Mouse (Mus musculus) frontal cortex, adult (tissue): ENCODE results near the gene Bloc1s1.
A peak's percentile ranks its signal among the peaks of the same experiment; 100 is the strongest.

Experiments
- ATAC-seq: cut with Nextera tagmentation; 2 replicates; pipeline ENCODE4 v1.9.2; 2017; ENCODE audit warnings: mild to moderate bottlenecking, moderate library complexity, mixed read lengths; ENCODE audit not compliant: low TSS enrichment

Gene Bloc1s1

DNA sequence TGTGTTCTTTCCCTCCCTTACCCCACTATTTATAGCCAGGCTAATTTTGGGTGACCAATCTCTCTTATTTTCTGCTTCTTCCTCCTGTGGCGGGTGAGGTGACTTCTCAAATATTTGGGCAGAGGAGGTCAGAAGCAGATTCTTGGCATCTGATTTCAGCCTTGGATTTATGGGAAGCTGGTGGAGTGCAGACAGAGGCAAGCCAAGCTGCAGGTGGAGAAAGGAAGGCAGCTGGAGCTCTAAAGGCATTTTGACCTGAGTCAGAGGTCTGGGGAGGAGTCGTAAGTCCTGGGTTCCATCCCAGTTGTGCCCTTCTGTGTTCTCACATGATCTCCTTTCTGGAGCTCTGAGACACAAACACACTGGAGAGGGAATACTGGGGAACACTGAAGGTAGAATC lies 7.6 kb upstream of the Bloc1s1 start:
- no peak for ATAC-seq

DNA sequence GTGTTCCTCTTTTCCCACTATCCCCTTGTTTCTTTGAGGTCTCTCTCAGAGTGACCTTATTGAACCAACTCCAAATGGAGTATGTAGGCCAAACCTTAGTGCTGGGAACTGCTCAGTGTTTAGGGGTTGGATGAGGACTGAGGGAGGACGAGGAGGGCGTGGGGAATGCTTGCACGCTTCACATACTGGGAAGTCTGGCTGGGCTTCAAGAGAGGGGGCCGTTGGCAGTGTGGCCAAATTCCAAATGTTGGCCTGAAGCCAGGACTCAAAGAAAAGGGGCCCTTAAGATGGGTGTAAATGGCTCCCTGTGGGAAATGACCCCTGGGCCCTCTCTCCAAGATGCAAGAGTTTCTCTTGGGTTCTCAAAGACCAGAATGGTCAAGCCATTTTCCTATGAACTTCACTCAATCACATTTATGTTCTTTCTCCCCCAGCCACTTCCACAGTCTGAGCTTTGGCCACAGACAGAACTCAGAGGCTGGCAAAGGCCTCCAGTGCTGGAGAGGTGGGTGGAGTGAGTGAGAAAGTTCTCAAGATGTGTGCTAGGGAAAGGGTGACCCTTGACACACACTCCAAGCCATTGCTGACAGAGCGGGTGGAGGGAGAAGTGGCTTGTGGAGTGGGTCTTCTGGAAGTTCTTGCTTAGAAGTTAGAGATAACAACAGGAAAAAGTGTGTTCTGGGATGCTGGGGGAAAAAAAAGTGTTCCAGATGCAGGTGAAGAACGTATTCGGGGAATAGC lies 6.0 kb upstream of the Bloc1s1 start:
- ATAC-seq: no peak

DNA sequence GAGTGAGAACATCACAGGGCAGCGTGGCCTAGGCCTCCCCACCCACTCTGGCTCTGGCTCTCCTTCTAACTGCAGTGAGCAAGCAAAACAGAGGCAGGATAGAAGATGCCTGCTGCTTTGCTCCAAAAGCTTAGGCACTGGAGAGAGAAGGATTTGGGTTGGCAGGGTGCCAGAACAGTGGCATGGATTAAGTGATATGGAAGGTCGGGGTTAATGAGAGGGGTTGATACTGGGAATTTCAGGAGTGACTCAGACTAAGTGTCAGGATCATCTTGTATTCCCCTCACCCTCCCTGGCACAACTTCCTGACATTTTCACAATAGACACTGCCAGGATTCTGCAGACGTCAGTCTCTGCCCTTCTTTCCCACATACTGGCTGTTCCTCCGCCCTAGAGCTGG lies 4.5 kb upstream of the Bloc1s1 start:
- ATAC-seq: no peak

DNA sequence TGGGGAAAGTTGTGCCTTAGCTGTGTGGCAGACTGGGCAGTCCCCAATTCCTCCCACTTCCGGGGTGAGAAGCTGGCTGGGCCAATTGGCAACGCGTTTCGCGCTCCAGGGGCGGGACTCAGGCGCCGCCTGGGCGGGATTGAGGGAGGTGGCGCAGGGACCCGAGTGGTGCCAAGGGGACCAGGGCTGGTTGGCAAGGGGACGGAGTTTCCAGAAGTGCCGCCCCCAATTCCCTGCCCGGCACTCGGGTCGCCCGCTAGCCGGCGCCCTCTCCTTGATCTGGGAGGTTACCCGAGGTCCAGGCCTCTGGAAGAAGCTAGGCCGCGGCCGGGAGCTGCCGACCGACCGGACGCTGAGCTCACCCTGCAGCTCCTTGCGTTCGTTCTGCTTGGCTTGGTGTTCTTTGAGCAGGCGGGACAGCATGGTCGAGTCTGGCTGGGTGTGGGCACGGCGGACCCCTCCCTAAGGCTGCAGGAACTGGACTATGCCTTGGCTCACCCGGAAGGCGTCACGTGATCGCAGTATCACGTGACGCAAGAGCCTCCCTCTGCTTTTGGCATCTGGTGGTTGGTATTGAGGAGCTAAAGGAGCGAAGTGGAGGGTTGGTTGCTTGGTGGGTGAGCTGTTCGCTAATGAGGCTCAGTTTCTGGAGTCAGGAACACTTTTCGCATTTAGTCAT lies 683 bp downstream of the Bloc1s1 start:
- peak; percentile 91 for ATAC-seq

DNA sequence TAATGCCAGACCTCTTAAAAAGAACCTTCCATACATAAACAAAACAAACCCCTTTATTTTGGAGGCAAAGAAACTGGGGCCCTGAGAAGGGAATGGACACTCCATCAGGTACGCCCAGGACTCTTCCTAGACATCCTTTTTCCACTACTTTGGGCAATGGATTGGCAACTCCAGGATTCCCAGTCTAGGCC lies 1.1 kb downstream of the Bloc1s1 start, which contains the start of gene Rdh5:
Rdh5 (minus strand) TSS at position 67 of the 191 bp plus-strand sequence.
- no peak for ATAC-seq

DNA sequence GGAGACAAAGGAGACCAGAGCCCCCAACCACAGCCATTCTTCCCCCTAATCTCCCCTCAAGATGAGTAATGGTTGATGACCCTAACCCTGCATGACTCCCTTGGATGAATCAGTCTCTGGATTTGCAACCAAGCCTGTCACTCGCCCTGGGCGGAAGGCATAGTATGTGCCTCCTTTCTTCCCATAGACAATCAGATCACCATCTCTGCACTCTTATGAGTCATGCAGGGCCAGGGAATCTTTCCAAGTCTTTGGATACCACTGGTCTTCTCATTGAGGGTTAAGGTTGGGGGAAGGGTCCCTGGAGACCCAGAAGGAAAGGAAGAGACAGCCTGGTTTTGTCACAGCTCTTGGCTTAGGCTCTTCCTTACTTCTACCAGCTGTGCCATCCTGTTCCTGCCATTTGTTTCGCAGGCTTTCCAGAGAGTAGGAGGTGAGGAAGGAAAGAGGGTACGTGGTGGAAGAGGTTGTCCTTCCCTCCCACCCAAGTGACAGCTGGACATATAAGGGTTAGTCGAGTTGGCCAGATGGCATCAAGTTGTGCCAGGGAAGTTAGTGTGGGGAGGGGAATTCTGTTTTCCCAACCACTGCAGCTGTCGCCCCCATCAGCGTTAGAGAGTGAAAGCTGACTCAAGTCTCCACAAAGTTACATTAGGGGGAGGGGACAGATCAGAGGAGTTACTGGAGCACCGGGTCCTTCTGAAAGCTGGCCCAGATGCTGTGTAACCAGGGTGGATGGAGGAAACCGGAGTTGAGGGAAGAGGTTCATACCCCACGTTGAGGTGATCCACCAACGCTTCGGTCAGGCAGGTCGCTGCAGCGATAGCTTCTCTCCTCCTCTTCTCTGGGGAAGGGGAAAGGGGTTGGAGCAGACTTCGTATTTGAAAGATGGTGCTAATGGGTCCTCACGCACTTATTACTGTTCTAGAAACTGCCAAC lies 1.7 kb downstream of the Bloc1s1 start:
- no peak for ATAC-seq

DNA sequence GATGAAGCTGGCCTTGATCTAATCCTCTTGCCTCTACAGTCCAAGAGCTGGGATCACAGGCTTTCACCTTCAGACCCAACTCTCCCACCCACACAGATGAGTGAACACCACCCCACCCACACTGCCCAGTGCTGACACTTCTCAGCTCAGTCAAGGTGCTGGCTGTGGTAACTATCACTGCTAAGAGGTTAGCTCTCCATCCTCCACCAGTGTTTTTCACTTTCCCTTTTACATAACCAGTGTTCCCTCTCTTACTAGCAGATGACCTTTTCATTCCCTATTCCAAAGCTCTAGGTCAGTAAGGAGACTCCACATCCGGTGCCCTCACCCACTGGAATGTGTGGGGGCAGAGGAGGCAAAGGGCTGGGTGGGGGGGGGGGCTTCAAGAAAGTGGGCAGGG lies 2.6 kb downstream of the Bloc1s1 start:
- ATAC-seq: no peak

DNA sequence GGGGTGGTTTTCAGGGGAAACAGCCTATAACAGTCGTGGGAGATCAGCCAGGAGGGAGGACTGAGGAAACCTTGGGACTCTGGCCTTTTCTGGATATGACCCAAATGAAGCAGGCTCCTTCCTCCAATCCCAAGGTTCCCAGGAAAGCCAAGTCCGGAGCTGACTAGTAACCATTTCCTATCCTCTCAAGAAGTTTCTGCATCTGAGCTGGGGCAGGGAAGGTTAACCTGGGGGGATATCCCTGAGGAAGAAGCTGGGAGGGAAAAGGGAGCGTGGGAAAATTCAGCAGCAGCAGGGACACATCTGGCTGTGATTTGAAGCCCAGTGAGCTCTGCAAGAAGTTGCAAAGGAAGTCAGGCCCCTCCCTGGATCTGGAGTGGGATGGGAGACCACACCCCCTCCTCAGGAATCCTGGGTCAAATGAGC lies 3.1 kb downstream of the Bloc1s1 start:
- no peak for ATAC-seq

DNA sequence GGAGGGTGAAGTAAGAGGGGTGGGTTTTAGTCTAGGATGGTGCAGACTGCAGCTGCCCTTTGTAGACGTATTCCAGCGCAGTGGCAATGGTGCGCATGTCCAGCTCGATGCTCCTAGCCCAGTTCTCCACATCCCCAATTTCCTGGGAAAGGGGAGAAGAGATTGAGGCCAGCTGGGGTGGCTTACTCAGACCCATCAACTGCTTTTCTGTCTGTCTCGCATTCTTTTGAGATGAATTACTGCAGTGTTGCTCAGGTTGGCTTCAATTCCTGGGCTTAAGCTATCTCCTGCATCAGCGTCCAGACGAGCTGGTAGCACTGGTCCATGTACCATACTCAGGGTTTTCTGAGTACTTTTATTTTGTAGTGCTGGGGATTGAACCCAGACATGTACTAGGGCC lies 3.9 kb downstream of the Bloc1s1 start:
- no peak for ATAC-seq

DNA sequence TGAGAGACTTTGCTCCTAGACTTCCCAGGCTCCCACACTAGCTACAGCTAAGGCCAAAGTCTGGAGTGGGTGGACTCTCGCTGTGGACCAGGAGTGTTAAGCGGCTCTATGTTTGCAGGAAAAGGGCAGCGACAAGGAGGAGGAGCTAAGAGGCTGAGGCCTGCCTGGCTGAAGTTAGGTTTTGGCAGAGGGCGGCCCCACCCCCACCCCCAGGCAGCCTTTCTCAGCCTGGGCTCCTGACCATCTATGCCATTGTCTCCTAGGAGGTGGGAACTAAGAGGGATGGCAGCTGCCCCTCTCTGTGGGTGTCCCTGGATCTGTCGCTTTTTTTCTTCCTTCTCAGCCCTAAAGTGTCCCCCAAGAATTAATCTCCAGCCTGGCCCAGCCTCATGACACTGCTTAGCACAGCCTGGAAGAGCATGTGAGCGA lies 4.6 kb downstream of the Bloc1s1 start:
- ATAC-seq: peak; percentile 14

DNA sequence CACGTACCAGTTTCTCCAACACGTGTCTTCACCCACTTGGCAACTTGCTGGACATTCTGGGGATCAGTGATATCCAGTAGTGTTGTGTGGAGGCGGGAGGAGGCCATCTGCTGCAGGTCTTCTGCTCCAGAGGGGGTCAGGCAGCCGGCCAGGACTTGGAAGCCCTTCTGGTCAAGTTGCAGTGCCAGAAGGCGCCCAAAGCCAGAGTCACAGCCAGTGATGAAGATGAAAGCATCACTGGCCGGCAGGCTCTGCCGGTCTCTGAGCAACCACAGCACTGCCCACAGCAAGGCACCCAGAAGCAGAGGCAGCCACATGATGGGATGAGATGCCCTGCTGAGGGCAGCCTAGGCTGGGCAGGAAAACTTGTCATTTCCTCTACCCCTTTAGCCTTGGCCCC lies 5.6 kb downstream of the Bloc1s1 start:
- no peak for ATAC-seq

DNA sequence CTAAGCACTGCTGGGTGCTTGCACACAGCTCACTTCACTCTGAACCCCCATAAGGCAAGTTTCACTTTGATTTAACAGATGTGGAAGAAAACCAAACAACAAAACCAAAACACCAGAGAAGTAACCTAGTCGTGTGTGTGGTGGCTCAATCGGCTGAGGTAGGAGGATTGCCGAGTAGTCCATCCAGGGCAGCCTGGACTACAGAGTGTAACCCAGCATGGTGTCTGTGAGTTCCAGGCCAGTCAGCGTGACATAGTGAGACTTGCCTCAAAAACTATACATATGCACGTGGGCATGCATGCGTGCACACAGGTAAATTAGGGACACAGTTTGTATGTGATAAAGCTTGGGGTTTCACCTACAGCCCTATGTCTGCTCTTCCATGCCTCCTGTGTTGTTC lies 6.4 kb downstream of the Bloc1s1 start:
- no peak for ATAC-seq

DNA sequence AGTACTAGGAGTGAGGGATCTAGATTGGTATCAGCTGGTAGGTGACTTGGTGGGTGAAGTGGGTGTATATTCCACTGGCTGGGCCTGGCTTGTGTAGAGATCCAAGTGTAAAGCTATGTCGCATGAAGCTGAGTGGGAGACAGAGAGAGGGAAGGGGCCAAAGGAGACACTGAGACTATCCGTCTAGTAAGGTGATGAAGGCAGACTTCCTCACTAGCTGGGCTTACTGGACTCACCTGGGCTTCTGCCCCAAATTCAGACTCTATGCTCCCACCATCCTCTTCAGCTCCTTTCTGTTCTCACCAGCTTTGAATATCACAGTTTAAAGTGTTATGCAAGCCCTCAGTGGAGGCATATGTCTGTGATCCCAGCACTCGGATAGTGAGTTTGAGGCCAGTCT lies 7.2 kb downstream of the Bloc1s1 start:
- ATAC-seq: no peak

DNA sequence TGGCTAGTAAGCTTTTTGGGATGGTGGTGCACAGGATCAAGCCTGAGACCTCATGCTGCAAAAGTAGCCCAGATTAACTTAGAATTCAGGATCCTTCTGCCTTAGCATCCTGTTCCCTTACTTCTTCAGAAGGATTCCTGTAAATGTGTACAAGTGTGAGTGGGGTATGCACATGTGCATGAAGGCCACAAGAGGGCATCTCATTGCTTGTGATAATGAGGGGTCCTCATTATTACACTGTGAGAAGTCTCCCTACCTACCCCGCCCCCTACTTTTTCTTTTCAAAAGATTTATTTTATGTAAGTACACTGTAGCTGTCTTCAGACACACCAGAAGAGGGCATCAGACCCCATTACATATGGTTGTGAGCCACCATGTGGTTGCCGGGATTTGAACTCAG lies 8.3 kb downstream of the Bloc1s1 start:
- ATAC-seq: no peak

DNA sequence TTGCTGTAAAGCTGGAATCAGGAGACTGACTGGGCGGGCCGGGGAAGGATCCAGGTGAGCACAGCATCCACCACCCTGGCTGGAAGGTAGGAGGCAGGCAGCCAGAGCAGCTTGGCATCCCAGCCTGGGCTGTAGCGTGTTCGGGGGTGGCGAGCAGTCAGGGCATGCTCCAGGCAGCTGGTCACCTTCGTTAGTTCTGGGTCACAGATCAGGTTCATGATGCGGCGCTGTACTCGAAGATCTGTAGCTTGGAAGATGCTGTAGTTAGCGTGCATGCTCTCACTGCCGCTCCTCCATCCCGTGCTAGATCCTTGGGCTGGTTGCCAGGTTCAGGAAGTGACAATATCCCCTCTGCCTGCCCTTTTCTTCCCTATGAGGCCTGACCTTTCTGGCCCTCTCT lies 10.1 kb downstream of the Bloc1s1 start:
- ATAC-seq: no peak

DNA sequence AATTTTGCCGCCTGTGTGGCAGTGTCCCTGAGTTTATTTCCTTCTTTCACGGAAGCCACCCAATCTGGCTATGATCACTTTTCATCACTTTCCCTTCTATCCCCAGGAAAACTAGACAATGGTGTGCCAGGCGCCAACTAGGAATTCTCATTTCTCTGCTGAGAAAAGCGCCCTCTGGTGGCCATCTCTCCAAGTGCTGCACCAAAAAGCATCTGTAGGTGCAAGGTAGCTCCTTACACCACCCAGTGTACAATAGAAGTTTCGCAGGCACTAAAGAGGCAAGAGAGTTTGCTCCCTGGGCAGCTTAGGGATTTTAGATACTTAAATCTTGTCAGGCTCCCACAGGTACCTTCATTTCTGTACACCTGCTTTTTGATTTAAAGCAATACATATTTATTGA lies 10.6 kb downstream of the Bloc1s1 start:
- peak; percentile 80 for ATAC-seq

DNA sequence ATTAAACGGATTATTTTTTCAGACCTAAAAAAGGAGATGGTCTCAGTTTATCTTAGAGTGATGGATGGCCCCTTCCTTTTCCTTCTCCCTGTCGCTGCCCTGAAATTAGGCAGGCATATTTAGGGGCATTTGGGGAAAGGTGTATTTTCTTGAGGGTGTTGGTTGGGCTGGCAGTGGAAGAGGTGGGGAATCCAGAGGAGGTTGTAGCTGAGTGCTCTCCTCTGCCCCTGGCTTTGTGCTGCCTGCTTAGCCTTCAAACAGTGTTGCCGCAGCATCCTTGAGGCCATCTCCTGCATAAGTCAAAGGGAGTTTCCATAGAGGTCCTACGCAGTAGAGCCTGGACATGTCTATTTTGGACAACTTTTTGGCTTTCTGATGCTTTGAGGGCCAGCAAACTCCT lies 11.0 kb downstream of the Bloc1s1 start:
- no peak for ATAC-seq

DNA sequence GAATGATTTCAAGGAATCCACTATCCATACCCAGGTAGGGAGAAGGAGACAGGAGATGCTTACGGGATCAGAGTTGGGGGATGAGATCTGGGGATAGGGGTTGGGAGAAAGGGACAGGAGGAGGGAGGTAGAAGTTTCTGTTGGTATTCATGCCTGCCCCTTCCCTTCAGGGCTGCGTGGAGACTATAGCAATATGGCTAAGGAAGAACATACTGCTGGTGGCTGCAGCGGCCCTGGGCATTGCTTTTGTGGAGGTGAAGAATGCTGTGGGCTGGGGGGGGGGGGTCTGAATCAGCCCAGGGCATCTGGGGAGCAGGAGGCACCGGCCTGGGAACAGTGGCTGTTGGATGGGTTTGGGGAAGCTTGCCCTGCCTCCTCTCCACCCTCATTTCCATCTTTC lies 11.6 kb downstream of the Bloc1s1 start:
- no peak for ATAC-seq

DNA sequence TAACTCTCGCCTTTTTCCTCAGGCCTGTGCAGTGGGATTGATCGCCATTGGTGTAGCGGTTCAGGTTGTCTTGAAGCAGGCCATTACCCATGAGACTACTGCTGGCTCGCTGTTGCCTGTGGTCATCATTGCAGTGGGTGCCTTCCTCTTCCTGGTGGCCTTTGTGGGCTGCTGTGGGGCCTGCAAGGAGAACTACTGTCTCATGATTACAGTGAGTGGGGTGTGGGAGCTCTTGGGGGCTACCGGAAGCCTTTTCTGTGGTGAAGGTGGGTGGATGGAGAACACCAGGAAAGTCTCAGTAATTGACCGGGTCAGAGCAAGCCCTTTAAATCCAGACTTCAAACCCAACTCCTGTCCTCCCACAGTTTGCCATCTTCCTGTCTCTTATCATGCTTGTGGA lies 12.4 kb downstream of the Bloc1s1 start:
- no peak for ATAC-seq

DNA sequence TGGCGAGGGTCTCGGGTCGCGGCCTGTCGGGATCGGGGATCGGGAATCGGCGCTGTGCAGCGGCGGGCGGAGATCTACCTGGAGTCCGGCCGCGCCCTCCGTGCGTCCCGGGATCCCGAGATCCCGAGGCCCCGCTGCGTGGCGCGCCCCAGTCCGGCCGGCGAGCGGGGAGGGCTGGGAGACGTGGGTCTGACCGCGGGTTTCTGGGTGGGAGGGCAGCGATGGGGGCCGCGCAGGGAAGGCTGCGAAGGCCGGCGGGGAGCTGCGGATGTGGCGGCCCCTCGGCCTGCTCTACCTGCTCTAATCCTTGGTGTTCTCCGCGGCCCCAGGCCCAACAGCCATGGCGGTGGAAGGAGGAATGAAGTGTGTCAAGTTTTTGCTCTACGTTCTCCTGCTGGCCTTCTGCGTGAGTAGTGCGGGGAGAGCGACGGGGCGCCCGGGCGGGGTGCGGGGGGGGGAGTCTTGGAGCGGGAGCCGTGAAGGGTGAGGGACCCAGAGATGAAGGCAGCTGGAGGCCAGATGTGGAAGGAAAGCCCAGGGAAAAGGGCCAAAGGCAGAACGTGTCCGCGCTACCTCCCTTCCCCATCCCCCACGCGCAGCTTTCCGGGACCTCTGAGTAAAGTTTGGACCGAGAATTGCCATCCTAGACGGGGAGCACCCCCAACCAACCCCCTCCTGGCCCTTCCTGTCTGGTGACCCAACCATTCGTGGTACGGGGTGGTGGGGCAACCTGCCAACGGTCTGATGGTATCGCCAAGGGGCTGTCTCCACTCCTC lies 13.6 kb downstream of the Bloc1s1 start:
- ATAC-seq: peak; percentile 16; the same call in 1 of the 2 replicates

DNA sequence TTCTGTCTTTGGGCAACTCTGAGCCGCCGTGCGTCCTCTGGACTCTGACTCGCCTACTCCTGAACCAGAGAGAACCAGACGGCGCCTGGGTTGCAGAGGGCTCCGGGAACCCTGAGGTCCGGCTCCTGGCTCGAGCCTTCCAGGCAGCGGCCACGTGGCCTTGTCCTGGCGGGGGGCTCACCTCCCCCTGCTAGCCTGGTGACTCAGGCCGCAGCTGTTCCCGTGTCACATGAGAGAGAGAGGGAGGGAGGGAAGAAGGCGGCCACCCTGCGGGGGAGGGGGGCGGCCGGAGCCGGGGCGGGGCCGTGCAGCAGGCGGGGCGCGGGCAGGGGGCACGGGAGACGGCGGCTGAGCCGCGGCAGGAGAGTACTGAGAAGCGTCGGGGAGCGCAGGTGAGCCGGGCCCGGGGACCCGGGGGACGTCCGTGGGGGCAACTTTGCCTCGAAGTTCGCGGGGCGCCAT lies 14.2 kb downstream of the Bloc1s1 start:
- peak; percentile 20 for ATAC-seq
